Mouse (Mus musculus) neutrophil, adult 5-6 weeks (primary cell): ENCODE measurements at regions not wholly inside any gene's neighbourhood (a gene's known extent, or its start where the extent isn't known, plus 50 kb on each side); places are given as distances from the start of the nearest gene placed in this dataset.

Source experiments
- ATAC-seq: fragments of 151-379, 151-347 bp; 2 replicates; pipeline ENCODE4 v1.8.0; 2017; ENCODE audit warnings: mild to moderate bottlenecking, moderate TSS enrichment; ENCODE audit not compliant: insufficient number of reproducible peaks, poor library complexity, low FRiP score, severe bottlenecking; ENCODE audit errors: extremely low read depth

- no peak for ATAC-seq
Observed at GRCm38 (mm10) chr5:111823842-111824241, 90.1 kb downstream of the Gm26897 start.

GRCm38 (mm10) chr5:111824600-111825130 lies 90.9 kb downstream of the Gm26897 start:
- ATAC-seq: no peak

- no peak for ATAC-seq
Observed at GRCm38 (mm10) chr5:111829891-111830290, 96.2 kb downstream of the Gm26897 start.

- ATAC-seq: no peak
Observed at GRCm38 (mm10) chr5:111835737-111836667, 102.3 kb downstream of the Gm26897 start.

- no peak for ATAC-seq
Observed at GRCm38 (mm10) chr5:111836668-111837234, 103.0 kb downstream of the Gm26897 start.

GRCm38 (mm10) chr5:111842461-111842860 lies 108.7 kb downstream of the Gm26897 start:
- no peak for ATAC-seq

GRCm38 (mm10) chr5:111843622-111844239 lies 110.0 kb downstream of the Gm26897 start:
- ATAC-seq: no peak

GRCm38 (mm10) chr5:111844528-111844927 lies 110.8 kb downstream of the Gm26897 start:
- no peak for ATAC-seq

GRCm38 (mm10) chr5:111848917-111849316 lies 115.2 kb downstream of the Gm26897 start:
- no peak for ATAC-seq

GRCm38 (mm10) chr5:111852682-111853081 lies 119.0 kb downstream of the Gm26897 start:
- ATAC-seq: no peak

GRCm38 (mm10) chr5:111855366-111855765 lies 121.6 kb downstream of the Gm26897 start:
- no peak for ATAC-seq

- no peak for ATAC-seq
Observed at GRCm38 (mm10) chr5:111857200-111857599, 123.5 kb downstream of the Gm26897 start.

- ATAC-seq: no peak
Observed at GRCm38 (mm10) chr5:111860436-111860835, 126.7 kb downstream of the Gm26897 start.

- no peak for ATAC-seq
Observed at GRCm38 (mm10) chr5:111862331-111862730, 128.6 kb downstream of the Gm26897 start.

GRCm38 (mm10) chr5:111863922-111864321 lies 130.2 kb downstream of the Gm26897 start:
- ATAC-seq: no peak

- no peak for ATAC-seq
Observed at GRCm38 (mm10) chr5:111864606-111865005, 130.9 kb downstream of the Gm26897 start.

GRCm38 (mm10) chr5:111869011-111869410 lies 135.3 kb downstream of the Gm26897 start:
- ATAC-seq: no peak

- ATAC-seq: no peak
Observed at GRCm38 (mm10) chr5:111877165-111877793, 143.6 kb downstream of the Gm26897 start.

- no peak for ATAC-seq
Observed at GRCm38 (mm10) chr5:111879044-111879443, 145.3 kb downstream of the Gm26897 start.
